Mouse (Mus musculus): Measurements from ENCODE around the gene Slc9a9.

DNA sequence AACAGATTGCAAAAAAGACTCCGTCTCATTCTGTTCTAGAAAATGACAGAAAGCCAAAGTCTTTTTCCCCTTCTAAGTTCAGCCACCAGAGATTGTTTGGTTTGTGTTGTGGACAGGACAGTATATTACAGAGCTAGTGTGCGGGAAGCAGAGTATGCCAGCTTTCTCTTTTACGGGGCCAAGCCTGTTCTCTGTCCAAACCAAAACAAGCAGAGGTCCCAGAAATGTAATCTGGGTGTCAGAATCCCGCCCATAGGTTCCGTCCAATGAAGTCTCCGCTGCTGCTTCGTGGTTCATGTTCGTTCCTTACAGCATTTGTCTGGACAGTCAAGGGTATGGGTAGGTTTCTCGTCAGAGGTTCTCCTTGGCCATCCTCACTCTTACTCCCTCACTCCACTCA lies 242.4 kb downstream of the Slc9a9 start:
- TF ChIP-seq POLR2A (IDR thresholded peaks at IDR 0.05; ENCODE audit: extremely low read depth, insufficient read depth, low read length), result no peak
- TF ChIP-seq CTCF (IDR thresholded peaks at IDR 0.05; ENCODE audit: extremely low read depth, insufficient read depth, low read length), result no peak
